Mouse (Mus musculus) heart, embryonic 11.5 days (tissue): ENCODE results near the gene Impad1. TPM values are rescaled to one million over a fixed set of nuclear protein-coding genes. Genes with fewer than 3 reads are reported as not detected.

ENCODE experiments used
- ATAC-seq: fragments of 200-750 bp; cut with Nextera tagmentation; replicated peaks from 2 replicates; pipeline ENCODE4 v1.8.0; 2017; ENCODE audit warnings: moderate library complexity; ENCODE audit not compliant: insufficient number of reproducible peaks, low FRiP score, low TSS enrichment
- H3K27ac ChIP-seq: fragments of 300-500 bp; sonication (generic); 2 replicates; pipeline ENCODE4 v1.5.1; 2014; ENCODE audit warnings: mild to moderate bottlenecking, low read depth, low read length
- H3K27me3 ChIP-seq: fragments of 300-500 bp; sonication (generic); 2 replicates; pipeline ENCODE4 v1.6.1; 2014; ENCODE audit warnings: mild to moderate bottlenecking, low read length, mixed read lengths; ENCODE audit not compliant: control insufficient read depth, insufficient read depth
- H3K36me3 ChIP-seq: fragments of 300-500 bp; sonication (generic); 2 replicates; pipeline ENCODE4 v1.6.1; 2014; ENCODE audit warnings: mild to moderate bottlenecking, low read length, moderate library complexity, mixed read lengths; ENCODE audit not compliant: control insufficient read depth, insufficient read depth
- H3K4me1 ChIP-seq: fragments of 300-500 bp; sonication (generic); 2 replicates; pipeline ENCODE4 v1.6.1; 2014; ENCODE audit warnings: low read length; ENCODE audit not compliant: control insufficient read depth, insufficient read depth
- H3K4me2 ChIP-seq: fragments of 300-500 bp; sonication (generic); 2 replicates; pipeline ENCODE4 v1.6.1; 2014; ENCODE audit warnings: mild to moderate bottlenecking, moderate library complexity
- H3K4me3 ChIP-seq: fragments of 300-500 bp; sonication (generic); 2 replicates; pipeline ENCODE4 v1.5.1; 2014; ENCODE audit warnings: low read depth, low read length
- H3K9ac ChIP-seq: fragments of 300-500 bp; sonication (generic); 2 replicates; pipeline ENCODE4 v1.6.1; 2014; ENCODE audit warnings: mild to moderate bottlenecking, low read depth, low read length, moderate library complexity
- H3K9me3 ChIP-seq: fragments of 300-500 bp; sonication (generic); replicated peaks from 2 replicates; pipeline ENCODE4 v1.6.1; 2016; ENCODE audit warnings: low read length; ENCODE audit not compliant: control insufficient read depth
- WGBS: fragments of 180-500 bp; shearing (Covaris S2); extraction: QIAGEN DNeasy Blood & Tissue Kit; methylation state at CpG from one replicate; pipeline ENCODE4 v1.1.7; 2014; ENCODE audit not compliant: insufficient replicate concordance; 5-methylcytosine and 5-hydroxymethylcytosine counted together
- polyA plus RNA-seq: library from polyadenylated mRNA; unstranded; fragments of >200 nt; fragmentation: Nextera tagmentation; extraction: Ambion mirVana; gene quantifications from 2 replicates; pipeline ENCODE4 v1.2.1, GENCODE M21; 2014

Impad1 gene
- polyA plus RNA-seq: 37.1 and 37.6 TPM in 2 replicates

DNA sequence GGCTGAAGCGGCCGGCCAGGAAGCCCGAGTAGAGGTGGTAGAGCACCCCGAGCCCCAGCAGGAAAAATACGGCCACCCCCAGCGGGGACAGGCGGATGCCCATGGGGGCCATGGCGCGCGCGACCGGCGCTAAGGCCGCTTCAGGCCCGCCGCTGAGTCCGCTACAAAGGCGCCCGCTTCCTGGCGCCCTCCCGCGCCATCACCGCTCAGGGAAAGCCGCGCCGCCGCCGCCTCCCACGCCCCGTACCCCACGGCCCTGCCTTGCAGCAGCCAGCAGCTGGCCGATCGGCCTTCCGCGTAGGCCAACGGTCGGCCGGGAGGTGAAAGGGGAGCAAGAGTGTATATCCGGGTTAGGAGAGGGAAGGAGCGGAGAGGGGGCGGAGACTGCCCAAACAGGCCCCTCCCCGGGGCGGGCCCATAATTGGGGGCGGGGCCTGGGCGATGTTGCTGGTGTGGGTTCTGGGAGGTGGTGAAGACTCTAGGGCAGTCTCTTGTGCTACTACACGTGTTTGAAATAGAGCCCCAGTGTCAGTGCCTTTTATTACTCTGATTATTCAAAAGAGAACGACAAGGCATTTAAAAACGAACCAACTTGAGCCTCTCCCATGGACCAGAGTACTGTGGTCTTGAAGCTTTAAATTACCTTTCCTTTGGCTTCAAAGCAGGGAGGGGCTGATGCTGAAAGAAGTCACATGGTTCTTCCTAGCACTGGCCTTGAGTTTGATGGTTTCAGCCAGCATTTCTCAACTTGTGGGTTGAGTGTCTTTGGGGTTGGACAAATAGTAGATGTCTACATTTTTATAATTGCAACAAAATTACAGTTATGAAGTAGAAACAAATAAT lies at the start of gene Impad1:
Gene Impad1, minus strand, starts transcription at position 364 of the 843 bp plus-strand sequence.
- 1% methylated on average over 48 of the region's 48 CpGs for WGBS
- H3K4me2 ChIP-seq: peak within 1 kb of the TSS; percentile 86
- H3K9me3 ChIP-seq: no peaks in the 10 kb centered on the region
- peak within 1 kb of the TSS; percentile 91 for H3K9ac ChIP-seq
- ATAC-seq: peak; percentile 95
- H3K4me1 ChIP-seq: peaks cover 4% of the 10 kb centered on the region
- no peaks in the 10 kb centered on the region for H3K27me3 ChIP-seq
- H3K36me3 ChIP-seq: 0 out of 2 replicates have a peak, but pooled peaks cover 3% of the 10 kb centered on the region
- H3K4me3 ChIP-seq: peak within 1 kb of the TSS; percentile 74
- peak within 1 kb of the TSS; percentile 76 for H3K27ac ChIP-seq

DNA sequence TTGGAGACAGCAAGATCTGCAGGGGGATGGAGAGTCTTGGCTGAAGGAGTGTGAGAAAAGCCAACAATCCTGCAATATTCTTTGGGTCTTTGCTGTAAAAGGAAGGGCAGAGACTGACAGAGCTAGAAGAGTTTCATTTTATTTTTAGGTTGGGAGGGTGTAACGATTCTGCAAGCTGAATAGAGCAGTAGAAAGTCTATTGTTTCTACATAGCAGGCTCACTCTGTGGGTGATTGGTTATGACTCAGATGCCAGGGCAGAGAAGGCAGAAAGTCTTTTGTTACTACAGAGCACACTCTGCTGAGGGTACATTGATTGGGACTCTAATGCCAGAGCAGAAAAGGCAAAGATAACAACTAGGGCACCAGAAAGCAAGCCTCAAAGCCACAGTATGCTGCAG lies 47.0 kb upstream of the Impad1 start:
- no peak overlapping the region for H3K27ac ChIP-seq
- H3K4me3 ChIP-seq: no peak overlapping the region
- no peak for ATAC-seq
- no peaks in the 10 kb centered on the region for H3K27me3 ChIP-seq
- H3K9ac ChIP-seq: no peak overlapping the region
- WGBS: 60% methylated on average over 1 of the region's 1 CpGs
- no peak overlapping the region for H3K4me2 ChIP-seq
- H3K4me1 ChIP-seq: no peaks in the 10 kb centered on the region
- no peaks in the 10 kb centered on the region for H3K36me3 ChIP-seq
- H3K9me3 ChIP-seq: no peaks in the 10 kb centered on the region

DNA sequence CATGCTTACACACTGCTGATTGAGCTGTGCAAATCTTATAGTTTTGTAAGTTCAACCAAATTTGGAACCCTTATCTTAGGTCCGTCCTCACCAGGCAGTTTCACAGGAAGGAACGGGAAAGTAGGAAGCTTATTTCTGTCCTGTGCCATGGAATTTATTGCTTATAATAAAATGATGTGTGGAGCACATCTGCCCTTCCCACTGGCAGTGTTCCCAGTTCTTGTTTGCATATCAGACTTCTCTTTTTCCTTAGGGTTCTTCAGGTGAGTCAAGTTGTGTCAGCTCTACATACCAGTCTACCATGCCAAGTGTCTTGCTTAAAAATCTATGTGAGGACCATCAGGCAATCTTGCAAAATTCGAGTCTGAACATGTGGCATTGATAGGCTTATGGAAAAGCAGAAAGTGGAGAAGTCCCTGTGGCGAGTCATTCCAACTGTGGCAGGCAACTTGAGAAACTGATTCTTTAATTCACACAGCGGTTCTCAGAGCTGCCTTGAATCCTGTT lies 40.7 kb upstream of the Impad1 start:
- Histone ChIP-seq H3K4me1 (no peaks in the 10 kb centered on the region), H3K9me3 (no peaks in the 10 kb centered on the region), H3K4me2 (no peak overlapping the region), H3K36me3 (no peaks in the 10 kb centered on the region), H3K27me3 (no peaks in the 10 kb centered on the region), H3K9ac (no peak overlapping the region), H3K4me3 (no peak overlapping the region), H3K27ac (no peak overlapping the region)
- no peak for ATAC-seq
- WGBS: 65% methylated on average over 5 of the region's 5 CpGs

DNA sequence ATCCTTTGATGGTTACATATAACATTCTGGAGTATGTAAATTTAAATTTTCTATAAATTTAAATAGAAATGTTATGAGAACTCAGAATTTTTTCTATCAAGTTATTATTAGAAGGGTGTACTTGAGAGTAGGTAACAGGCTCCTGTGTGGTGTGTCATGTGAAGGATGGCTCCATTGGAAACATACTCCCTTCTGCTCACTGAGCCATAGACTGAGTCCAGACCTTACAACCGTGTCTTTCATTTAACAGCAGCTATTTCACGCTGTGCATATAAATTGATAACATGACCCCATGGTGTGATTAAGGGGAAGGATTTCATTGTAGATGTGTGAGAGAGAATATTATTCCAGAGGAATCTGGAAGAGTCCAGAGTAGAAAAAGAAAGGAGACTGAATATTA lies 35.0 kb upstream of the Impad1 start:
- no peaks in the 10 kb centered on the region for H3K9me3 ChIP-seq
- no peak overlapping the region for H3K9ac ChIP-seq
- 68% methylated on average over 2 of the region's 2 CpGs for WGBS

DNA sequence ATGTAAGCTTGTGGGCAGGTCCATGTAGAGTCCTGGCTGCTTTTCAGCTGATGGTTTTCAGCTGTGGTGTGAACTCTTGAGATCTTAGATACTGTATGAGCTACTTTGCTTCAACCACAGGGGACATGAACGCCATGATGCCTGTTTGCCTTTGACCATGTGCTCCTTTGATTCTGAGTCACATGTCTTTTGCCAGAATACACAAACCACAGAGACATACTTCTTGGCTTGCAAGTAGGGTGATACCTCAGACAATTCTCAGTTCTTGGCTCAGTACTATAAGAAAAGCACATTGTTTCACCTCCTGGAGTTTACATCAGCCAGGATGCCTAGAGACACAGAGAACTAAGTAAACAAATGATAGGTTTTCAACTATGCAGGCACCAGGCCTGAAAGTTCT lies 29.0 kb upstream of the Impad1 start:
- H3K9me3 ChIP-seq: no peaks in the 10 kb centered on the region
- WGBS: 65% methylated on average over 1 of the region's 1 CpGs
- H3K36me3 ChIP-seq: no peaks in the 10 kb centered on the region
- no peak for ATAC-seq
- no peak overlapping the region for H3K4me3 ChIP-seq
- H3K27me3 ChIP-seq: no peaks in the 10 kb centered on the region
- H3K4me1 ChIP-seq: no peaks in the 10 kb centered on the region
- H3K9ac ChIP-seq: no peak overlapping the region
- no peak overlapping the region for H3K4me2 ChIP-seq
- H3K27ac ChIP-seq: no peak overlapping the region

More for the DNA sequence above, 35.0 kb upstream of the Impad1 start:
- H3K4me2 ChIP-seq: no peak overlapping the region
- H3K27me3 ChIP-seq: no peaks in the 10 kb centered on the region
- no peaks in the 10 kb centered on the region for H3K36me3 ChIP-seq
- H3K4me3 ChIP-seq: no peak overlapping the region
- no peak for ATAC-seq
- no peak overlapping the region for H3K27ac ChIP-seq
- no peaks in the 10 kb centered on the region for H3K4me1 ChIP-seq

DNA sequence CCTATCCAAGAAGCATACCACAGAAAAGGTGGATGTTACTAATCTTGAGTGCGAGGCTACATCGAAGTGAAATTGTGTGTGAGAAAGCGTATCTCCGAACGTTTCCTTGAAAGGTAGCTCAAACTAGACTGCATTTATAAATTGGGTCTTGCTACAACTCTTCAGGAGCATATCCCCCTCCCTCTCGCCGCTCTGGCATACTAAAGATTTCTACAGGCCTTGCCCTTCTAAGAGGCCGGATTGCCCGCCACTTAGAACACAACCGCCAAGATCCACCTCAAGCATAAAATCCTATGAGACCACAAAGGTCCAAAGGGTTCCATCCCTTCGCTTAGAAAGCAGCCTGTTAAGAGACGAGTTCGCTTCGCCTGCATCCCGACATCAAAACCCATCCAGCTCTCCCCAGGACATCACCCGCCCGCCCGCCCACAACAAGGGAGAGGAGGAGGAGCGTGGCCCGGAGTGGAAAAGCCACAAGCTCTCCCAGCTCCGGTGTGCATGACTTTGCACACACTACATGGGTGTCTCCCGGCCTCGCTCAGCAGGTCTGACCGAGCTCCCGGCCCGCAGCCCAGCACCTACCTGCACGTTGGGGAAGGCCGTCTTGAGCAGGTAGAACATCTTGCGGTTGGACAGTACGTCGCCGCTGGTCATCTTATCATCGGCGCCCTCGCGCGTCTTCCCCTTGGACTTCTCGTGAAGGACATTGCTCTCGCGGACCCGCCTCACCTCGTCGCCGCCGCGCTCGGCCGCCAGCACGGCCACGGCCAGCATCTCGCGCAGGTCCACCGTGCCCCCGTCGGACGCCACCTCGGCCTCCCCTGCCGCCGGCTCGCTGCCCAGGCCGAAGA lies 789 bp downstream of the Impad1 start:
- 2% methylated on average over 58 of the region's 61 CpGs for WGBS
- no peaks in the 10 kb centered on the region for H3K9me3 ChIP-seq
- H3K4me2 ChIP-seq: peak overlapping the region; percentile 86
- H3K4me3 ChIP-seq: peak overlapping the region; percentile 74
- H3K4me1 ChIP-seq: peaks cover 4% of the 10 kb centered on the region
- H3K27me3 ChIP-seq: no peaks in the 10 kb centered on the region
- peak overlapping the region; percentile 76 for H3K27ac ChIP-seq
- peak; percentile 70 for ATAC-seq
- peak overlapping the region; percentile 91 for H3K9ac ChIP-seq
- 0 out of 2 replicates have a peak, but pooled peaks cover 6% of the 10 kb centered on the region for H3K36me3 ChIP-seq

DNA sequence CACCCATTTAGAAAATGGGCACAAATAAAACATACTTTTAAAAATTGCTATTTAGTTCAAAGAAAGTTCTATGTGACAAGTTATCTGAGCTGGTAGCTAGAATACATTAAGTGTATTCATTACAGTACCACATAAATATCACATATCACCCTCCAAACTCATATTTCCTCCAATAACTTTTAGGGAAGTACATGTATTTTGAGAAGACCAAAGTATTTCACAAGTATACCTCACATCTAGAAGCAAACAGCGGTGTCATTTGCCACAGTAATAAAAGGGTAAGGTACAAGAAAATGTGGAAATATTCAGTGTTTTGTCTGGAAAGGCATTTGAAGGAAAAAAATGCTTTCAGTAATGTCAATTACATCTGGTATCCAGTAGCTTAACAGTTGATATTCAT lies 2.0 kb downstream of the Impad1 start:
- peak overlapping the region; percentile 86 for H3K4me2 ChIP-seq
- peak overlapping the region; percentile 74 for H3K4me3 ChIP-seq
- H3K27ac ChIP-seq: no peak overlapping the region
- no peaks in the 10 kb centered on the region for H3K27me3 ChIP-seq
- WGBS: 94% methylated on average over 1 of the region's 1 CpGs
- 0 out of 2 replicates have a peak, but pooled peaks cover 6% of the 10 kb centered on the region for H3K36me3 ChIP-seq
- no peaks in the 10 kb centered on the region for H3K9me3 ChIP-seq
- ATAC-seq: no peak
- peaks cover 4% of the 10 kb centered on the region for H3K4me1 ChIP-seq
- no peak overlapping the region for H3K9ac ChIP-seq

DNA sequence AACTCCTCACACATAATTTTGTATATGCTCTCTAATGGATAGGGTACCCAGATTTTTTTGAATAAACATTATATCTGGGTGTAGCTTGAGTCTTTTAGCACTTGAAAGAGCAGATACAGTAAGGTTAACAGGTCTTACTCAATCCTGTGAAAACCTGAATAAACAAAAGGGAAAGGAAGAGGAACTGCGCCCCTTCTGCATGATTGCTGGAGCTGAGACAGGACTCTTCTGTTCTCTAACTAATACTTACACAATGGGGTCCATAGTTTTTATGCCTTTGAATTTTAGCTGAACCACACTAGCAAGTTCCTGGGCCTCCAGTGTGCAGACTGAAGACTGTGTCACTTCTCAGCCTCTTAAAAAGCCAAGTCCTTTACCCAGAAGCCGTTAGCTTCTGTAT lies 8.0 kb downstream of the Impad1 start:
- ATAC-seq: no peak
- Histone ChIP-seq H3K36me3 (peaks cover 10% of the 10 kb centered on the region; the same call in 1 of the 2 replicates), H3K27ac (no peak overlapping the region), H3K4me2 (no peak overlapping the region), H3K27me3 (no peaks in the 10 kb centered on the region), H3K9ac (no peak overlapping the region), H3K4me1 (no peaks in the 10 kb centered on the region; the same call in 1 of the 2 replicates), H3K9me3 (no peaks in the 10 kb centered on the region), H3K4me3 (no peak overlapping the region)
- 87% methylated on average over 2 of the region's 2 CpGs for WGBS
